Mouse (Mus musculus) liver, postnatal 0 days (tissue): Measurements from ENCODE around the gene Mroh8.

Source experiments
- CTCF ChIP-seq: sonication (generic); IDR thresholded peaks from 2 replicates; pipeline ENCODE4 v1.5.1; 2016; ENCODE audit warnings: antibody characterized with exemption, low read depth
- EP300 ChIP-seq: IDR thresholded peaks from 2 replicates; pipeline ENCODE4 v1.6.1; 2016; ENCODE audit warnings: antibody characterized with exemption, low read depth, mild to moderate bottlenecking

GRCm38 (mm10) chr2:157320886-157321285, 41.5 kb upstream of the Mroh8 start:
- TF ChIP-seq CTCF: no peak
- no peak for TF ChIP-seq EP300
